Mouse (Mus musculus): ENCODE measurements around the gene Kazn.

DNA sequence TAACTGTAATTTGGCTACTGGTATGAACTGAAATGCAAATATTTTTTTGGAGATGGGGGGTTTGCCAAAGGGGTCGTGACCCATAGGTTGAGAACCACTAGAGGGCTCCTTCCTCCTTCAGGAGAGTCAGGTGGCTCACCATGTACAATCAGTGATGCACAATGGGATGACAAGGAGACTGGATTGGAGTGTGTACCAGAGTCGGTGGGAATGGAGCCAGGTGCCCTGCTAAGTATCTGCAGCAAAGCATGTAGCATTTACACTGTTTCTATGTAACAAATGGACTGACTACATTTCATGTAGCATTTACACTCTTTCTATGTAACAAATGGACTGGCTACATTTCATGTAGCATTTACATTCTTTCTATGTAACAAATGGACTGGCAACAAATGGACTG is 89.1 kb downstream of the Kazn start:
- no peak for TF ChIP-seq GATA1 (IDR thresholded peaks at IDR 0.05; ENCODE audit: borderline replicate concordance, low read length)
- no peak for TF ChIP-seq FLI1 (IDR thresholded peaks at IDR 0.05; ENCODE audit: low read length)

Data from megakaryocyte, embryonic 14.5 days (primary cell).